Mouse (Mus musculus): ENCODE data around the gene Wdfy3.

DNA sequence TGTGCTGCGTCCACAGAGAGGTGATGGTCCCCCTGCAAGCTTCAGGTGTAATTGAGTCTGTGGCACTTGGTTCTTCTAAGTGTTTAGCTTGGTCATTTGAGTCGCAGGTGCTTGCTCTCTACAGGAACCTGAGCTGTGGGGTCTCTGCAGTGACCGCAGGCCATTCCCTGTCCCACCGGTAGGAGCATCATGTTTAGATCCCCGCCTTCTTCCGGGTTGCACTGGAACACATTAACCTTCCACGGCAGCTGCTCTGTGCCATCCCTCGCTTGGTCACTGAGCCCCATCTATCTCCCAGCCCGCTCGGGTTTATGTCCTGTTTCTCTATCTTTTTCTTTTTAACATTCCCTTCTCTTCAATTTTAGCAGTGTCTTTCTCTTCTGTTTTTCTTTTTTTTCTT is 250.5 kb downstream of the Wdfy3 start:
- TF ChIP-seq MAFK (IDR thresholded peaks at IDR 0.05; ENCODE audit: insufficient read depth, low read depth, low read length) = no peak
- TF ChIP-seq CHD2 (IDR thresholded peaks at IDR 0.05; ENCODE audit: low read depth, low read length) = no peak
- no peak for TF ChIP-seq ZC3H11A (IDR thresholded peaks at IDR 0.05; ENCODE audit: borderline replicate concordance, low read depth, low read length)
- TF ChIP-seq ZNF384 (IDR thresholded peaks at IDR 0.05; ENCODE audit: low read depth, low read length) = no peak
- TF ChIP-seq HCFC1 (IDR thresholded peaks at IDR 0.05; ENCODE audit: borderline replicate concordance, insufficient read depth, low read length) = no peak
